Mouse (Mus musculus): ENCODE data around the gene Cwc22. TPM values are rescaled to one million over a fixed set of nuclear protein-coding genes. Genes with fewer than 3 reads are reported as not detected.

Cwc22 gene
- polyA plus RNA-seq, 1 experiment from 2014 or later: 30.0 TPM

DNA sequence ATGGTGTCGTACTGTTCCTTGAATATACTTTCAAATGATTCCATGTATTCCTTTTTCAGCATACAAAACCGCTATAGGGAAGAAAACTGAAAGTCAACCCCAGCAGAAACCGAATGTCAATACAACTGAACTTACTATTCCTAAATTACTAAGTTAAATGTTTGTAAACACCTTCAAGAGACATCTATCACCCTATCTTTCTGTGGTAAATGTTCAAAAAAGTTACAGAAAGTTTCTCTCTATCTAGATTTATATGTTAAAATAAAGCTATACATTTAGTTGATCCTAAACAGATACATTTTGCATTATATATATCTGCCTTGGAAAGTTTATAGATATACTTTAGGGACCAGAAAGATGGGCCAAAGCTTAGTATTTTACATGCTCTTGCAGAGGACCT is 39.0 kb downstream of the Cwc22 start:
- Histone ChIP-seq H3K9me3 (replicated peaks) (no peaks in the 10 kb centered on the region), H3K27ac (replicated peaks) (no peak overlapping the region), H3K4me3 (replicated peaks) (no peak overlapping the region), H3K9ac (no peak overlapping the region), H3K4me1 (no peaks in the 10 kb centered on the region), H3K27me3 (no peaks in the 10 kb centered on the region), H3K4me2 (replicated peaks) (no peak overlapping the region), H3K36me3 (peaks cover 41% of the 10 kb centered on the region)
- 94% methylated on average over 3 of the region's 3 CpGs for WGBS
- ATAC-seq (ENCODE audit: insufficient number of reproducible peaks, low FRiP score, low TSS enrichment, low read depth): no peak

DNA sequence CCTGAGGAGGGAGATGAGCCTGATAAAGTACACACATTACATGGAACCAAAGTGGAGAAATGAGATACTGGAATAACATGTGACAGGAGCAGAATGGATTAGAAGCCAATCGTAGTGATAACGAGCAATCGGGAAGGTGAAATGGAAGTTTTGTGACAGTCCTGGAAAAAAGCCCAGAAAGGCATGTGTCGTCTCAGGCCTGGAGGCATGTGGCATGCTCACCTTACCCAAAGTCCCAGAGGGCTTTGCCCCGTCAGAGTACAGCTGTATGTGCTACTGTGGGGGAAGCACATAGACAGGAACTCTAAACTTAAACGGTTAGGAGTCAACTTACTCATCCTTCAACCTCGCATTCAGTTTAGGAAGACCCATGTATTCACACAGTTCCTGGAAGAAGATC is 41.2 kb downstream of the Cwc22 start:
- no peak overlapping the region for H3K4me2 ChIP-seq (replicated peaks)
- H3K9ac ChIP-seq: no peak overlapping the region
- no peak for ATAC-seq (ENCODE audit: insufficient number of reproducible peaks, low FRiP score, low TSS enrichment, low read depth)
- 75% methylated on average over 7 of the region's 7 CpGs for whole genome bisulfite sequencing
- H3K27me3 ChIP-seq: no peaks in the 10 kb centered on the region
- peaks cover 39% of the 10 kb centered on the region for H3K36me3 ChIP-seq
- no peak overlapping the region for H3K27ac ChIP-seq (replicated peaks)
- no peaks in the 10 kb centered on the region for H3K9me3 ChIP-seq (replicated peaks)
- no peaks in the 10 kb centered on the region for H3K4me1 ChIP-seq
- no peak overlapping the region for H3K4me3 ChIP-seq (replicated peaks)

DNA sequence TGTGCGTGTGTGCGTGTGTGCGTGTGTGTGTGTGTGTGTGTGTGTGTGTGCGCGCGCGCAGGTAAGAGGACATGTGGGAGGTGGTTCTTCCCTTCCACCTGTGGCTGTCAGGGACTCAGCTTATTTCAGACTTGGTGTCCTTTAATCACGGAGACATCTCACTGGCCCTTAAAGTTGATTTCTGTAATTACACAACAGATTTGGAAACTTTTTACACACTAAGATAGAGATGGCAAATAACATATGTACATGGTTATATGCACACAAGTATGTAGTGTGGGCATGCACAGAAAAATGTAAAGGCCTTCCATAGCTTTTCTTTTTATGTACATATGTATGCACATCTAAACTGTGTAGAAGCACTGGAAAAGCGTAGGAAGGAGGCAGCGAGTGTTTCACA is 41.7 kb downstream of the Cwc22 start:
- WGBS: 92% methylated on average over 10 of the region's 10 CpGs
- Histone ChIP-seq H3K9me3 (replicated peaks) (no peaks in the 10 kb centered on the region), H3K4me1 (no peaks in the 10 kb centered on the region), H3K27me3 (no peaks in the 10 kb centered on the region), H3K9ac (no peak overlapping the region), H3K36me3 (peaks cover 44% of the 10 kb centered on the region), H3K4me2 (replicated peaks) (no peak overlapping the region), H3K27ac (replicated peaks) (no peak overlapping the region), H3K4me3 (replicated peaks) (no peak overlapping the region)
- ATAC-seq (ENCODE audit: insufficient number of reproducible peaks, low FRiP score, low TSS enrichment, low read depth): no peak

DNA sequence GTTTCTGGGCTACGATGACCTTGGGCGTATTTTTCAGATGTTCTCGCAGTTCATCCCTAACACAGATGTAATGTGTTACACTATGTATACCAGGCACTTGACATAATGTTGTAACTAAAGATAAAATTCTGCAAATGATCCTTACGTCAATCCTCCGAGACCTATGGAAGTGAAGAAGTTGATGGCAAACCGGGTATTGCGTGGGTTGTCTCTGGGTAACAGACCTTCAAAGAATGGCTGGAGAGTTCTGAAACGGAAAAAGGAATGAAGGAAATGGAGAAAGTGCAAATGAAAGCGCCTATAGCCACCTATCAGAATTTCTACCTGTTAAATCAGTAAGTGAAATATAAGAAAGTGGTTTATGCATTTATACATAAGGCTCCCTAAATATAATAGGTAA is 42.2 kb downstream of the Cwc22 start:
- Histone ChIP-seq H3K36me3 (peaks cover 48% of the 10 kb centered on the region), H3K9ac (no peak overlapping the region), H3K4me3 (replicated peaks) (no peak overlapping the region), H3K27me3 (no peaks in the 10 kb centered on the region), H3K4me2 (replicated peaks) (no peak overlapping the region), H3K4me1 (no peaks in the 10 kb centered on the region), H3K9me3 (replicated peaks) (no peaks in the 10 kb centered on the region), H3K27ac (replicated peaks) (no peak overlapping the region)
- 95% methylated on average over 9 of the region's 9 CpGs for WGBS
- no peak for ATAC-seq (ENCODE audit: insufficient number of reproducible peaks, low FRiP score, low TSS enrichment, low read depth)

DNA sequence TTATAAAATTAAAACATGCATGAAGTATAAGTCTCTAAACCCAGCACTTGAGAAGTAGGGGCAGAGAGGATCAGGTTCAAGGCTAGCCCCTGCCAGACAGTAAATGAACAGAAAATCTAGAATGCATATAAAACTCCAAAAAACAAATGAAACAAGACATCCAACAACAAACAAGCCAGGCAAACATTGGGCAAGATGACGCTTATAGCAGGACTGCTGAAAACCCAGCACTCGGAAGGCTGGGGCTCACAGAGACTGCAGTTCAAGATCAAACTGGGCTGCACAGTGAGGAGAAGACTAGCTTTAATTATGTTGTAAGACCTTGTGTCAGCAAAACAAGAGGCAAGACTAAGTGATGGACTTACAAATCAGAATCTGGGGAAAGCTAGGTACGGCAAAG is 43.1 kb downstream of the Cwc22 start:
- H3K27ac ChIP-seq (replicated peaks): no peak overlapping the region
- no peaks in the 10 kb centered on the region for H3K27me3 ChIP-seq
- no peak overlapping the region for H3K9ac ChIP-seq
- no peaks in the 10 kb centered on the region for H3K9me3 ChIP-seq (replicated peaks)
- WGBS: 95% methylated on average over 3 of the region's 3 CpGs
- no peak overlapping the region for H3K4me2 ChIP-seq (replicated peaks)
- H3K4me3 ChIP-seq (replicated peaks): no peak overlapping the region
- ATAC-seq (ENCODE audit: insufficient number of reproducible peaks, low FRiP score, low TSS enrichment, low read depth): no peak
- peaks cover 56% of the 10 kb centered on the region for H3K36me3 ChIP-seq
- H3K4me1 ChIP-seq: no peaks in the 10 kb centered on the region

DNA sequence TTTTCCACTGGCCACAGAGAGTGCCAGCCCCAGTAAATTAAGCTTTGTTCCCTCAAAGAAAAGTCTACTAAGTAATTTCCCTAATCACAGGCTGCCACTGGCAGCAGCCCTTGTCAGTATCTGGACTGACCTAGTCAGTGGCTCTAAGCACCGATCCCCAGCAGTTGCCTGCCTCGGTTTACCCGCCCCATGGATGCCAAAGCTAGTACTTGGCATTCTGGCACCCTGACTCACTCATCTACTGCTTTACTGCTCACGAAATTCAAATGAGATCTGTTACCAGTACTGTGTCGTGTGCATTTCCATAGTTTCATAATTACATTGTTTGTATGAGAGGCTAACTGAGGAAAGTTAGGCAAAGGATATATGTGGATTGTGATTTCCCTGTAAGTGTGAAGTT is 44.9 kb downstream of the Cwc22 start:
- 96% methylated on average over 5 of the region's 5 CpGs for WGBS
- Histone ChIP-seq H3K27me3 (no peaks in the 10 kb centered on the region), H3K4me1 (no peaks in the 10 kb centered on the region), H3K36me3 (peaks cover 63% of the 10 kb centered on the region), H3K4me2 (replicated peaks) (no peak overlapping the region), H3K9ac (no peak overlapping the region), H3K27ac (replicated peaks) (no peak overlapping the region), H3K4me3 (replicated peaks) (no peak overlapping the region), H3K9me3 (replicated peaks) (no peaks in the 10 kb centered on the region)
- ATAC-seq (ENCODE audit: insufficient number of reproducible peaks, low FRiP score, low TSS enrichment, low read depth): no peak

DNA sequence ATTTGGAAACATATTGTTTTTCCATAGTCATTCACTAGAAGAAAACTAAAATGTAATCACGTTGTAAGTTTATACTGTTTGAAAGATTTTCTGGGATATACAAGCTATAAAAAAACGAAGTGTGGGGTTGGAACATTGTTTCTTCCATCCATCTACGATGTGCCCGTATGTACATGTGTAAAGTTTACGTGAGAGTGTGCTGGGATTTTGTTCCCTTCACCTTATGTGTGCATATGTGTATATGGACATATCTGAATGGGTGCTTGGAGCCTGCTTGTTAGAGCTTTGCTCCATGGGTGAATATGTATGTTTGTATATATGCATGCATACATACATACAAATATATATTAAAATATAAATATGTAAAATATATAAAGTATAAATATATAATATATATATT is 45.4 kb downstream of the Cwc22 start:
- Histone ChIP-seq H3K4me3 (replicated peaks) (no peak overlapping the region), H3K9me3 (replicated peaks) (no peaks in the 10 kb centered on the region), H3K36me3 (peaks cover 63% of the 10 kb centered on the region), H3K4me2 (replicated peaks) (no peak overlapping the region), H3K27me3 (no peaks in the 10 kb centered on the region), H3K9ac (no peak overlapping the region), H3K4me1 (no peaks in the 10 kb centered on the region), H3K27ac (replicated peaks) (no peak overlapping the region)
- 95% methylated on average over 5 of the region's 5 CpGs for whole genome bisulfite sequencing
- no peak for ATAC-seq (ENCODE audit: insufficient number of reproducible peaks, low FRiP score, low TSS enrichment, low read depth)

DNA sequence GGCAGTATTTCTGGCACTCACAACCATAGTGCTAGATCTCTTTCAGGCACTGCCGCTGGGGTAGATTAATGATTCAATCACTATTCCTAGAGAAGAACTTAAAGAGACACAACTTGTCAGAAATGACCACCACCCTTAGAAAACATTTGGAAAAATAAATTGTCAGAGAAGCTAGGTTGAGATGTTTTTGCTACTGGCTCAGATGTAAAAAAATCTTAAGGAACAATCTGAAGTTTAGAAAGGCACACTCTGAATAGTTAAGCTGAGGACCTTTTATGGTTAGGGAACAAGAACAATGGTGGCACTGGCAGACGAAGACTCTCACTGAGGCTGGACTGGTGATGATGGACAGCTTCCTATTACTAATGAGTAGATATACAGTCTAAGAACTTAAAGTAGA is 46.1 kb downstream of the Cwc22 start:
- peaks cover 60% of the 10 kb centered on the region for H3K36me3 ChIP-seq
- 82% methylated on average over 2 of the region's 2 CpGs for WGBS
- H3K4me2 ChIP-seq (replicated peaks): no peak overlapping the region
- H3K9ac ChIP-seq: no peak overlapping the region
- no peaks in the 10 kb centered on the region for H3K9me3 ChIP-seq (replicated peaks)
- no peaks in the 10 kb centered on the region for H3K27me3 ChIP-seq
- no peak overlapping the region for H3K4me3 ChIP-seq (replicated peaks)
- no peak overlapping the region for H3K27ac ChIP-seq (replicated peaks)
- no peaks in the 10 kb centered on the region for H3K4me1 ChIP-seq
- ATAC-seq (ENCODE audit: insufficient number of reproducible peaks, low FRiP score, low TSS enrichment, low read depth): no peak

DNA sequence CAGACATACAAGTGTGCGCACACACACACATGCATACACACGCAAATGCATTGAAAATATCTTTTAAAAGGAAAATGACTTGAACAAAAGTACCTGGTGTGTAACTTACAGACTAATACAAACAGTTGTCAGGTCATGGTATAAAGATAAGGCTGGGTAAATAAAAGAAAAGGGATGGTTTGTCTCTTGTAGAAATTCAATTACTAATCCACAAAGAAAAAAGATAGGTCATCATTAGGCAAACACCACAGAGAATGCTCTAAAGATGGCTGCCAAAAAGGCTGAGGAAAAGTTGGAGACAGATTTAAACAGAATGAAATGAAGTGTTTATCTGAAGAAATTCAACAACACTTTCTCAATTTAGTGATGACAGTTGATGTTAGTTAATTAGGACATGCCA is 47.7 kb downstream of the Cwc22 start:
- H3K9ac ChIP-seq: no peak overlapping the region
- H3K9me3 ChIP-seq (replicated peaks): no peaks in the 10 kb centered on the region
- no peak for ATAC-seq (ENCODE audit: insufficient number of reproducible peaks, low FRiP score, low TSS enrichment, low read depth)
- H3K27ac ChIP-seq (replicated peaks): no peak overlapping the region
- H3K4me1 ChIP-seq: no peaks in the 10 kb centered on the region
- no peak overlapping the region for H3K4me3 ChIP-seq (replicated peaks)
- 96% methylated on average over 2 of the region's 2 CpGs for WGBS
- H3K27me3 ChIP-seq: no peaks in the 10 kb centered on the region
- no peak overlapping the region for H3K4me2 ChIP-seq (replicated peaks)
- peaks cover 58% of the 10 kb centered on the region for H3K36me3 ChIP-seq

DNA sequence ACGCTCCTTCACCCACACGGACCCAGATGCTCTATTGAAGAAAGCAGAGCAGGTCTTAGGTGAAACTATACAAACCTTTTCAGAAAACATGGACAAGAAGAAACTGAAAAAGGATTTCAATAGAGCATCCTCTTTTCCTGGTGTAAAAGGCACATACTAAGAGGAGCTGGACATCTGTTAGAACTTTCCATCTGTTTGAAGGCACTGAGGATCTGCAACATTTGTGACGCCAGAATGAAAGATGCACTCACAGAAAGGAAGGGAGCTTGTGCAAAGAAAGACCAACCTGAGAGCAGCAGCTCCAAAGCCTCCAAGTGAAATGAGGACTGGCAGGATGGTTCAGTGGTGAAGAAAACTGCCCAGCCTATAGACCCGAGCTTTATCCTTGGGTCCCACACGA is 48.2 kb downstream of the Cwc22 start:
- Histone ChIP-seq H3K4me2 (replicated peaks) (no peak overlapping the region), H3K4me1 (no peaks in the 10 kb centered on the region), H3K4me3 (replicated peaks) (no peak overlapping the region), H3K9me3 (replicated peaks) (no peaks in the 10 kb centered on the region), H3K9ac (no peak overlapping the region), H3K27me3 (no peaks in the 10 kb centered on the region), H3K27ac (replicated peaks) (no peak overlapping the region), H3K36me3 (peaks cover 58% of the 10 kb centered on the region)
- 91% methylated on average over 5 of the region's 5 CpGs for WGBS
- ATAC-seq (ENCODE audit: insufficient number of reproducible peaks, low FRiP score, low TSS enrichment, low read depth): no peak

DNA sequence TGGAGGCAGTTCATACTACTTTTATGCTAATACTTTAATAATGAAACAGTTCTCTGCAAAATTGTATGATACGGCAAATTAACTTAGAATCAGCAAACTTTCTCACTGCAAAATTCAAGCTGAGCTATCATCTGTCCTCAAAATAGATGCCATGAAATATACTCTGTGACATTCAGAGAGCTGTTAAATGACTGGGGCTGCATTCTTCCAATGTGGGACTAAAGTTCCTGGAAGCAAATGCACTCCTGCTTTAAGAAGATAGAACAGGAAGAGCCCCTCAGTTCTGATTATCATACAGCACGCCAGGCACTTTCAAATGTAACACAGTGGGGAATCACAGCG is 48.6 kb downstream of the Cwc22 start:
- 88% methylated on average over 3 of the region's 3 CpGs for WGBS
- peaks cover 60% of the 10 kb centered on the region for H3K36me3 ChIP-seq
- no peak overlapping the region for H3K27ac ChIP-seq (replicated peaks)

DNA sequence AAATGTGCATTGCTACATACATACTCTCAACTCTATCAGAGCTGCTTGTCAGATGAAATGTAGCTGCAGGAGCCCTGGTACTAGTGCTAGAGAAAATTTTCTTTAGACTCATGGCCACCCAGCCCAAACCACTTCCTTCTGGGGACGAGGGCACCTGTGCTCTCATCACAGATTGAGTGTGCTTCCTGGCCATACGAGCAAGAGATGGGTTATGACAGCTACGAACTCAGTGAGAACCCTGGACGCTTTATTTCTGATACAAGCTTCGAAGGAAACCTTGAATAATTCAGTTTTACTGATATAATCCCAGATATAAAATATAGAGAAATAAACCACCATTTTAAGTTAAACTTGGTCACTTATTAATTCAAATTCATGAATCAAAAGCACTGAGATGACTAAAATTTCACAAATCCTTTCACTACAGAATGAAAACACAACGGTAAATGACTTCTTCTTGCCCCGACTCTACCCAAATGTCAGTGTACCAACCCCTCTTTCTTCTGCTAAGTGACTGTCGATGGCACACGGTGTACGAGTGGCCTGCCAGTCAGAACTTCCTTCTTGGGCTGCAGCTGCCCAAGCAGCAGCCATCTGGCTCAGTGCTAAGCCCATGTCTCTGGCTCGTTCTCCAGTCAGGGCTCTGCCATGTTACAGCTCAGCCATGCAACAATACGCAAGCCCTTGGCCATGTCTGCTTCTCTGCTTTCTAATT is 49.2 kb downstream of the Cwc22 start:
- Histone ChIP-seq H3K4me1 (no peaks in the 10 kb centered on the region), H3K9ac (no peak overlapping the region), H3K27ac (replicated peaks) (no peak overlapping the region), H3K4me3 (replicated peaks) (no peak overlapping the region), H3K4me2 (replicated peaks) (no peak overlapping the region), H3K27me3 (no peaks in the 10 kb centered on the region), H3K36me3 (peaks cover 60% of the 10 kb centered on the region), H3K9me3 (replicated peaks) (no peaks in the 10 kb centered on the region)
- no peak for ATAC-seq (ENCODE audit: insufficient number of reproducible peaks, low FRiP score, low TSS enrichment, low read depth)
- WGBS: 92% methylated on average over 12 of the region's 12 CpGs

More for the DNA sequence above, 48.6 kb downstream of the Cwc22 start:
- H3K27me3 ChIP-seq: no peaks in the 10 kb centered on the region
- H3K4me2 ChIP-seq (replicated peaks): no peak overlapping the region
- ATAC-seq (ENCODE audit: insufficient number of reproducible peaks, low FRiP score, low TSS enrichment, low read depth): no peak
- no peak overlapping the region for H3K4me3 ChIP-seq (replicated peaks)
- H3K9me3 ChIP-seq (replicated peaks): no peaks in the 10 kb centered on the region
- no peaks in the 10 kb centered on the region for H3K4me1 ChIP-seq
- H3K9ac ChIP-seq: no peak overlapping the region
